Mouse (Mus musculus): ENCODE measurements at regions not wholly inside any gene's neighbourhood (a gene's known extent, or its start where the extent isn't known, plus 50 kb on each side); places are given as distances from the start of the nearest gene placed in this dataset.

- no peaks in the 10 kb centered on the region for H3K27me3 ChIP-seq (replicated peaks)
- no peaks in the 10 kb centered on the region for H3K4me1 ChIP-seq (ENCODE audit: control insufficient read depth in 1 of 2, insufficient read depth in 2 of 2)
- no peaks in the 10 kb centered on the region for H3K36me3 ChIP-seq (replicated peaks in 1 of 2; ENCODE audit: control insufficient read depth in 1 of 2, insufficient read depth in 1 of 2, low read length in 1 of 2)
- dilution Hi-C loops (cut with MboI; ENCODE audit: extremely low pct_ligation_motif_present, extremely low pct_unique_long_range_greater_than_20kb, low sequenced_read_pairs): no loop called here
- no peak for TF ChIP-seq MYC (IDR thresholded peaks at IDR 0.05; ENCODE audit: low read depth, low read length)
- no peak for TF ChIP-seq IRF4 (IDR thresholded peaks at IDR 0.05; ENCODE audit: low read depth, low read length)
- TF ChIP-seq POLR2A (IDR thresholded peaks at IDR 0.05; ENCODE audit: low read depth, low read length): no peak
- TF ChIP-seq ELF1 (IDR thresholded peaks at IDR 0.05; ENCODE audit: low read depth, low read length): no peak
- TF ChIP-seq BHLHE40 (IDR thresholded peaks at IDR 0.05; ENCODE audit: low read depth, low read length): no peak
- no peak for TF ChIP-seq CTCF (conservative IDR thresholded peaks at IDR 0.05 in 1 of 2, IDR thresholded peaks at IDR 0.05 in 1 of 2; ENCODE audit: low read depth in 2 of 2, low read length in 2 of 2)
- TF ChIP-seq RAD21 (IDR thresholded peaks at IDR 0.05; ENCODE audit: low read depth, low read length): no peak
- no peak for TF ChIP-seq GABPA (IDR thresholded peaks at IDR 0.05; ENCODE audit: insufficient replicate concordance, low read depth, low read length)
- H3K27ac ChIP-seq (ENCODE audit: insufficient read depth, low read depth): no peak overlapping the region
- in situ Hi-C loops (cut with MboI; ENCODE audit: low pct_ligation_motif_present, low pct_unique_long_range_greater_than_20kb, low sequenced_read_pairs): no loop called here
- no peak overlapping the region for H3K4me2 ChIP-seq (ENCODE audit: insufficient read depth, low read depth, poor library complexity, severe bottlenecking)
- H3K9me3 ChIP-seq (replicated peaks; ENCODE audit: low read length): peaks cover 75% of the 10 kb centered on the region
- H3K79me2 ChIP-seq (replicated peaks; ENCODE audit: control insufficient read depth, extremely low read depth, insufficient read depth, poor library complexity, severe bottlenecking): no peaks in the 10 kb centered on the region
- no peak for DNase-seq (ENCODE audit: extremely low read depth)
- no peak overlapping the region for H3K9ac ChIP-seq (ENCODE audit: insufficient read depth, low read depth)
- H3K4me3 ChIP-seq (replicated peaks in 1 of 3; ENCODE audit: low read depth in 2 of 3, low read length in 2 of 3, poor library complexity in 1 of 3): no peak overlapping the region
These were observed 2310.3 kb upstream of the Lrrc6 start for GRCm38 (mm10) chr15:68811041-68811440.

- Histone ChIP-seq H3K79me2 (replicated peaks; ENCODE audit: control insufficient read depth, extremely low read depth, insufficient read depth, poor library complexity, severe bottlenecking) (no peaks in the 10 kb centered on the region), H3K9me3 (replicated peaks; ENCODE audit: low read length) (peaks cover 74% of the 10 kb centered on the region), H3K36me3 (replicated peaks in 1 of 2; ENCODE audit: control insufficient read depth in 1 of 2, insufficient read depth in 1 of 2, low read length in 1 of 2) (no peaks in the 10 kb centered on the region), H3K9ac (ENCODE audit: insufficient read depth, low read depth) (no peak overlapping the region), H3K4me1 (ENCODE audit: control insufficient read depth in 1 of 2, insufficient read depth in 2 of 2) (no peaks in the 10 kb centered on the region), H3K27ac (ENCODE audit: insufficient read depth, low read depth) (no peak overlapping the region), H3K27me3 (replicated peaks) (no peaks in the 10 kb centered on the region), H3K4me3 (replicated peaks in 1 of 3; ENCODE audit: low read depth in 2 of 3, low read length in 2 of 3, poor library complexity in 1 of 3) (no peak overlapping the region), H3K4me2 (ENCODE audit: insufficient read depth, low read depth, poor library complexity, severe bottlenecking) (no peak overlapping the region)
- TF ChIP-seq RCOR1 (conservative IDR thresholded peaks at IDR 0.05; ENCODE audit: low read depth, low read length) (no peak), ZMIZ1 (IDR thresholded peaks at IDR 0.05; ENCODE audit: low read depth, low read length) (no peak), IRF4 (IDR thresholded peaks at IDR 0.05; ENCODE audit: low read depth, low read length) (no peak), MAZ (IDR thresholded peaks at IDR 0.05; ENCODE audit: low read depth, low read length) (no peak), RAD21 (IDR thresholded peaks at IDR 0.05; ENCODE audit: low read depth, low read length) (no peak), NRF1 (IDR thresholded peaks at IDR 0.05; ENCODE audit: low read depth, low read length) (no peak)
- DNase-seq (ENCODE audit: extremely low read depth): no peak
- dilution Hi-C loops (cut with MboI; ENCODE audit: extremely low pct_ligation_motif_present, extremely low pct_unique_long_range_greater_than_20kb, low sequenced_read_pairs) (no loop called here), in situ Hi-C loops (cut with MboI; ENCODE audit: low pct_ligation_motif_present, low pct_unique_long_range_greater_than_20kb, low sequenced_read_pairs) (no loop called here)
These were observed 2309.9 kb upstream of the Lrrc6 start for GRCm38 (mm10) chr15:68810593-68810992.

GRCm38 (mm10) chr15:68808175-68808574 lies 2307.5 kb upstream of the Lrrc6 start:
- Histone ChIP-seq H3K27me3 (replicated peaks) (no peaks in the 10 kb centered on the region), H3K9me3 (replicated peaks; ENCODE audit: low read length) (peaks cover 74% of the 10 kb centered on the region), H3K4me2 (ENCODE audit: insufficient read depth, low read depth, poor library complexity, severe bottlenecking) (no peak overlapping the region), H3K4me3 (replicated peaks in 1 of 3; ENCODE audit: low read depth in 2 of 3, low read length in 2 of 3, poor library complexity in 1 of 3) (no peak overlapping the region), H3K79me2 (replicated peaks; ENCODE audit: control insufficient read depth, extremely low read depth, insufficient read depth, poor library complexity, severe bottlenecking) (no peaks in the 10 kb centered on the region), H3K4me1 (ENCODE audit: control insufficient read depth in 1 of 2, insufficient read depth in 2 of 2) (no peaks in the 10 kb centered on the region), H3K36me3 (replicated peaks in 1 of 2; ENCODE audit: control insufficient read depth in 1 of 2, insufficient read depth in 1 of 2, low read length in 1 of 2) (no peaks in the 10 kb centered on the region), H3K27ac (ENCODE audit: insufficient read depth, low read depth) (no peak overlapping the region), H3K9ac (ENCODE audit: insufficient read depth, low read depth) (no peak overlapping the region)
- TF ChIP-seq NELFE (IDR thresholded peaks at IDR 0.05; ENCODE audit: low read depth, low read length) (no peak), JUN (IDR thresholded peaks at IDR 0.05; ENCODE audit: insufficient read depth, low read depth, low read length) (no peak), HCFC1 (IDR thresholded peaks at IDR 0.05; ENCODE audit: low read depth, low read length) (no peak), BHLHE40 (IDR thresholded peaks at IDR 0.05; ENCODE audit: low read depth, low read length) (no peak), SMC3 (IDR thresholded peaks at IDR 0.05; ENCODE audit: low read depth, low read length) (no peak), ZC3H11A (IDR thresholded peaks at IDR 0.05; ENCODE audit: low read depth, low read length) (no peak), NRF1 (IDR thresholded peaks at IDR 0.05; ENCODE audit: low read depth, low read length) (no peak), USF2 (conservative IDR thresholded peaks at IDR 0.05; ENCODE audit: low read depth, low read length) (no peak), SIN3A (IDR thresholded peaks at IDR 0.05; ENCODE audit: low read length) (no peak), MAX (IDR thresholded peaks at IDR 0.05; ENCODE audit: low read length) (no peak), MAZ (IDR thresholded peaks at IDR 0.05; ENCODE audit: low read depth, low read length) (no peak), KAT2A (IDR thresholded peaks at IDR 0.05; ENCODE audit: insufficient replicate concordance, low read length) (no peak), ZMIZ1 (IDR thresholded peaks at IDR 0.05; ENCODE audit: low read depth, low read length) (no peak), TCF12 (IDR thresholded peaks at IDR 0.05; ENCODE audit: low read depth, low read length) (no peak), RAD21 (IDR thresholded peaks at IDR 0.05; ENCODE audit: low read depth, low read length) (no peak), MXI1 (IDR thresholded peaks at IDR 0.05; ENCODE audit: low read depth, low read length) (no peak), ZNF384 (IDR thresholded peaks at IDR 0.05; ENCODE audit: low read depth, low read length) (no peak), UBTF (IDR thresholded peaks at IDR 0.05; ENCODE audit: low read depth, low read length) (no peak), GABPA (IDR thresholded peaks at IDR 0.05; ENCODE audit: insufficient replicate concordance, low read depth, low read length) (no peak), ETS1 (conservative IDR thresholded peaks at IDR 0.05; ENCODE audit: low read depth, low read length) (no peak)
- dilution Hi-C loops (cut with MboI; ENCODE audit: extremely low pct_ligation_motif_present, extremely low pct_unique_long_range_greater_than_20kb, low sequenced_read_pairs): no loop called here
- DNase-seq (ENCODE audit: extremely low read depth): no peak
- in situ Hi-C loops (cut with MboI; ENCODE audit: low pct_ligation_motif_present, low pct_unique_long_range_greater_than_20kb, low sequenced_read_pairs): no loop called here

Measured in CH12.LX (cell line).